Mouse (Mus musculus): Measurements from ENCODE around the gene Gm3264. TPM values are rescaled to one million over a fixed set of nuclear protein-coding genes. Genes with fewer than 3 reads are reported as not detected.
"Not testable (repeated sequence)": the region's sequence is repeated elsewhere in the genome, so short reads cannot be mapped to it uniquely, and the experiment has no call there.

Gene Gm3264
- polyA plus RNA-seq (2016; fragmentation: Nextera tagmentation; extraction: Ambion mirVana) = 1.4 TPM in 1 of 2 replicates, not detected in the other

GRCm38 (mm10) chr14:4855299-4855980, at the start of gene Gm3264:
Gene Gm3264 (plus strand): TSS chr14:4855576.
- Histone ChIP-seq H3K27ac (replicated peaks) (peak within 1 kb of the TSS; percentile 79), H3K4me3 (peak within 1 kb of the TSS; percentile 54)
- H3K36me3 ChIP-seq; H3K9me3 ChIP-seq (replicated peaks); H3K4me1 ChIP-seq; H3K27me3 ChIP-seq (ENCODE audit: low read depth, poor library complexity, severe bottlenecking): not testable (repeated sequence)
- WGBS = 5% methylated on average over 40 of the region's 59 CpGs
- DNase-seq (ENCODE audit: low spot score) = peak; percentile 24

GRCm38 (mm10) chr14:4806421-4806820, 49.0 kb upstream of the Gm3264 start:
- H3K27ac ChIP-seq (replicated peaks); H3K4me1 ChIP-seq; H3K36me3 ChIP-seq; DNase-seq (ENCODE audit: low spot score); H3K9me3 ChIP-seq (replicated peaks); H3K27me3 ChIP-seq (ENCODE audit: low read depth, poor library complexity, severe bottlenecking); H3K4me3 ChIP-seq: not testable (repeated sequence)
- WGBS = 87% methylated on average over 6 of the region's 6 CpGs

- 85% methylated on average over 4 of the region's 7 CpGs for WGBS
Observed at GRCm38 (mm10) chr14:4821950-4822349, 33.4 kb upstream of the Gm3264 start.

GRCm38 (mm10) chr14:4837806-4838205, 17.6 kb upstream of the Gm3264 start, which contains the start of gene Gm3269:
Gene Gm3269 (plus strand): TSS chr14:4838106.
- H3K9me3 ChIP-seq (replicated peaks); H3K36me3 ChIP-seq: not testable (repeated sequence)

More at GRCm38 (mm10) chr14:4821950-4822349, 33.4 kb upstream of the Gm3264 start:
- H3K4me3 ChIP-seq; H3K36me3 ChIP-seq; DNase-seq (ENCODE audit: low spot score); H3K27me3 ChIP-seq (ENCODE audit: low read depth, poor library complexity, severe bottlenecking); H3K4me1 ChIP-seq; H3K27ac ChIP-seq (replicated peaks); H3K9me3 ChIP-seq (replicated peaks): not testable (repeated sequence)

GRCm38 (mm10) chr14:4892116-4892515, 36.7 kb downstream of the Gm3264 start, which contains the start of gene Gm3278:
Gene Gm3278 (plus strand): TSS chr14:4892416.
- 92% methylated on average over 1 of the region's 3 CpGs for WGBS
- not testable (repeated sequence) for H3K9me3 ChIP-seq (replicated peaks); H3K36me3 ChIP-seq; H3K27ac ChIP-seq (replicated peaks); DNase-seq (ENCODE audit: low spot score); H3K4me3 ChIP-seq; H3K27me3 ChIP-seq (ENCODE audit: low read depth, poor library complexity, severe bottlenecking); H3K4me1 ChIP-seq

More at GRCm38 (mm10) chr14:4837806-4838205, 17.6 kb upstream of the Gm3264 start, which contains the start of gene Gm3269:
- DNase-seq (ENCODE audit: low spot score); H3K27ac ChIP-seq (replicated peaks); H3K4me3 ChIP-seq; H3K27me3 ChIP-seq (ENCODE audit: low read depth, poor library complexity, severe bottlenecking); H3K4me1 ChIP-seq: not testable (repeated sequence)
- WGBS = no CpG with 5 or more reads among the region's 4 CpGs

Other genes with a start within 250 kb of the Gm3264 start
- gene Gm8159, start 223.2 kb upstream of the Gm3264 start, polyA plus RNA-seq (2016; fragmentation: Nextera tagmentation; extraction: Ambion mirVana) = not detected in 2 replicates
- gene Gm3239, start 191.4 kb upstream of the Gm3264 start, polyA plus RNA-seq (2016; fragmentation: Nextera tagmentation; extraction: Ambion mirVana) = 0.15 TPM in 1 of 2 replicates, not detected in the other
- gene Gm7876, start 146.3 kb upstream of the Gm3264 start, polyA plus RNA-seq (2016; fragmentation: Nextera tagmentation; extraction: Ambion mirVana) = not detected in 2 replicates
- 0.31 and 0.33 TPM in 2 replicates for gene Gm3252, start 128.8 kb upstream of the Gm3264 start, polyA plus RNA-seq (2016; fragmentation: Nextera tagmentation; extraction: Ambion mirVana)
- gene Gm9602, start 79.2 kb upstream of the Gm3264 start, polyA plus RNA-seq (2016; fragmentation: Nextera tagmentation; extraction: Ambion mirVana) = not detected in 2 replicates
- gene Gm3269, start 17.5 kb upstream of the Gm3264 start, polyA plus RNA-seq (2016; fragmentation: Nextera tagmentation; extraction: Ambion mirVana) = not detected in 2 replicates
- gene Gm3278, start 36.8 kb downstream of the Gm3264 start, polyA plus RNA-seq (2016; fragmentation: Nextera tagmentation; extraction: Ambion mirVana) = 0.20 TPM in 1 of 2 replicates, not detected in the other
- not detected in 2 replicates for gene Gm8297, start 128.4 kb downstream of the Gm3264 start, polyA plus RNA-seq (2016; fragmentation: Nextera tagmentation; extraction: Ambion mirVana)
- gene Gm3298, start 160.3 kb downstream of the Gm3264 start, polyA plus RNA-seq (2016; fragmentation: Nextera tagmentation; extraction: Ambion mirVana) = not detected in 2 replicates
- gene 4930555G01Rik, start 195.1 kb downstream of the Gm3264 start, polyA plus RNA-seq (2016; fragmentation: Nextera tagmentation; extraction: Ambion mirVana) = not detected in 2 replicates
- gene Gm8281, start 215.5 kb downstream of the Gm3264 start, polyA plus RNA-seq (2016; fragmentation: Nextera tagmentation; extraction: Ambion mirVana) = 1.2 and 1.7 TPM in 2 replicates

All from midbrain, embryonic 10.5 days (tissue).